Comparison of ENCODE assay signal across 10 mouse cellular contexts in the genomic region with DNA sequence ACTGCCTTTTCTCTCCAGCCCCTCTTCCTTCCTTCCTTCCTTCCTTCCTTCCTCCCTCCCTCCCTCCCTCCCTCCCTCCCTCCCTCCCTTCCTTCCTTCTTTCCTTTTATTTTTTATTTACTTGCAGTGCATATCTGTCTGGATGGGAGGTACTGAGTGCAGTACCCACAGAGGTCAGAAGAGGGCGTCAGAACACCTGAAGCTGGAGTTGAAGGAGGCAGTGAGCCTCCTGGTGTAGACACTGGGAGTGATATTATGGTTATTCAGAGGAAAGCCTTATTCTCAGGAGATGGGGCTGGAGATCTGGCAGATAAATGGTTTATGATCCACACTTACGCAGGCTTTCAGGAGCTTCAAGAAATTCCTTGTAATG. TPM values are rescaled to one million over a fixed set of nuclear protein-coding genes. Genes with fewer than 3 reads are reported as not detected.
A peak's percentile ranks its signal among the peaks of the same experiment; 100 is the strongest.
DNase-seq lines count a peak whose midpoint lies in the region; ATAC-seq and TF ChIP-seq lines count a peak whose summit lies in the region.
"Had no signal": no experiment of that assay in that cellular context is flagged by ENCODE, and none has a peak within 500 bp of the region (broad histone marks: within the 10 kb centered on the region; RNA-seq: fewer than 3 reads in every experiment).

No protein-coding gene starts in this region.

- H3K4me2 ChIP-seq in kidney, embryonic 16.5 days (replicated peaks; ENCODE audit: low read depth, low read length): no peak overlapping the region
- H3K4me2 ChIP-seq in intestine, embryonic 15.5 days (replicated peaks): no peak overlapping the region
- H3K4me2 ChIP-seq: midbrain, embryonic 12.5 days had no signal

- peak; percentile 51 for TF ChIP-seq CTCF in E14TG2a.4 (conservative IDR thresholded peaks at IDR 0.05; ENCODE audit: low read length)
- TF ChIP-seq CTCF in layer of hippocampus, adult 2 months (conservative IDR thresholded peaks at IDR 0.05): peak; percentile 74

- 0 out of 2 replicates have a peak, but pooled peaks cover 4% of the 10 kb centered on the region for H3K9me3 ChIP-seq in kidney, embryonic 16.5 days (ENCODE audit: low read length)
- H3K9me3 ChIP-seq in E14TG2a.4 (ENCODE audit: low read length): no peaks in the 10 kb centered on the region
- H3K9me3 ChIP-seq in intestine, embryonic 15.5 days: no peaks in the 10 kb centered on the region
- H3K9me3 ChIP-seq: midbrain, embryonic 12.5 days had no signal

- H3K4me3 ChIP-seq in kidney, embryonic 16.5 days (ENCODE audit: low read length): no peak overlapping the region
- H3K4me3 ChIP-seq in E14TG2a.4 (replicated peaks; ENCODE audit: low read length): no peak overlapping the region
- no peak overlapping the region for H3K4me3 ChIP-seq in layer of hippocampus, adult 2 months
- H3K4me3 ChIP-seq in intestine, embryonic 15.5 days (replicated peaks): no peak overlapping the region
- H3K4me3 ChIP-seq: midbrain, embryonic 12.5 days had no signal

- DNase-seq in kidney, adult 18-20 months: peak; percentile 37
- DNase-seq in c-Kit-positive CD71-negative TER-119-negative erythroid progenitor cells, embryonic 14.5 days (ENCODE audit: low read depth): peak; percentile 23
- DNase-seq in layer of hippocampus, adult 2 months (ENCODE audit: low spot score in 2 of 2): peak; percentile 54 to 71
- DNase-seq in right cerebral cortex, postnatal 14 days: peak; percentile 64

- H3K36me3 ChIP-seq in kidney, embryonic 16.5 days (ENCODE audit: insufficient read depth, low read length): no peaks in the 10 kb centered on the region
- H3K36me3 ChIP-seq in E14TG2a.4 (ENCODE audit: insufficient read depth, low read length): no peaks in the 10 kb centered on the region
- no peaks in the 10 kb centered on the region for H3K36me3 ChIP-seq in intestine, embryonic 15.5 days
- H3K36me3 ChIP-seq: midbrain, embryonic 12.5 days had no signal

- no peak for ATAC-seq in kidney, embryonic 16.5 days (ENCODE audit: low FRiP score, low TSS enrichment)
- no peak for ATAC-seq in intestine, embryonic 15.5 days
- ATAC-seq in erythroblast, adult 5-6 weeks (replicated peaks; ENCODE audit: low FRiP score, poor library complexity, severe bottlenecking): no peak

- H3K27me3 ChIP-seq in kidney, embryonic 16.5 days (ENCODE audit: insufficient read depth, low read length): peaks cover 3% of the 10 kb centered on the region; the same call in 1 of the 2 replicates
- H3K27me3 ChIP-seq in E14TG2a.4 (ENCODE audit: insufficient read depth, low read length): no peaks in the 10 kb centered on the region
- 0 out of 2 replicates have a peak, but pooled peaks cover 6% of the 10 kb centered on the region for H3K27me3 ChIP-seq in intestine, embryonic 15.5 days (replicated peaks)

- no peaks in the 10 kb centered on the region for H3K4me1 ChIP-seq in kidney, embryonic 16.5 days (ENCODE audit: insufficient read depth, low read length)
- peaks cover 48% of the 10 kb centered on the region for H3K4me1 ChIP-seq in E14TG2a.4 (replicated peaks; ENCODE audit: low read depth, low read length)
- H3K4me1 ChIP-seq in intestine, embryonic 15.5 days (replicated peaks): no peaks in the 10 kb centered on the region
- H3K4me1 ChIP-seq: midbrain, embryonic 12.5 days had no signal

- no peak overlapping the region for H3K27ac ChIP-seq in kidney, embryonic 16.5 days (ENCODE audit: low read length)
- no peak overlapping the region for H3K27ac ChIP-seq in layer of hippocampus, adult 2 months
- H3K27ac ChIP-seq in intestine, embryonic 15.5 days: no peak overlapping the region
- H3K27ac ChIP-seq: midbrain, embryonic 12.5 days had no signal

- H3K9ac ChIP-seq in kidney, embryonic 16.5 days (replicated peaks; ENCODE audit: low read length): no peak overlapping the region
- no peak overlapping the region for H3K9ac ChIP-seq in intestine, embryonic 15.5 days
- H3K9ac ChIP-seq: midbrain, embryonic 12.5 days had no signal

- WGBS in kidney, embryonic 16.5 days: 42% methylated on average over 2 of the region's 2 CpGs
- 44% methylated on average over 2 of the region's 2 CpGs for WGBS in intestine, embryonic 15.5 days

RNA-seq across cellular contexts. Expression of gene Gm15517, which starts 16.0 kb away (rescaled TPM):
- not detected in 2 replicates for polyA plus RNA-seq in kidney, embryonic 16.5 days (2015; fragmentation: Nextera tagmentation; extraction: Ambion mirVana)
- total RNA-seq in layer of hippocampus, adult 2 months (2021): not detected
- not detected in 2 replicates for polyA plus RNA-seq in intestine, embryonic 15.5 days (2015; fragmentation: Nextera tagmentation; extraction: Ambion mirVana)
- total RNA-seq in erythroblast, adult 5-6 weeks (2015; ENCODE audit: low replicate concordance): not detected in 2 replicates
- not detected in 2 replicates for total RNA-seq in erythroblast, adult 5-6 weeks (2017; ENCODE audit: low replicate concordance)
- total RNA-seq: common myeloid progenitor, adult 5-6 weeks had no signal
- polyA plus RNA-seq: midbrain, embryonic 12.5 days had no signal

RNA-seq across cellular contexts. Expression of gene Acp4, which starts 20.1 kb away (rescaled TPM):
- not detected in 2 replicates for polyA plus RNA-seq in kidney, embryonic 16.5 days (2015; fragmentation: Nextera tagmentation; extraction: Ambion mirVana)
- total RNA-seq in layer of hippocampus, adult 2 months (2021): not detected
- polyA plus RNA-seq in intestine, embryonic 15.5 days (2015; fragmentation: Nextera tagmentation; extraction: Ambion mirVana): not detected in 2 replicates
- total RNA-seq in erythroblast, adult 5-6 weeks (2015; ENCODE audit: low replicate concordance): not detected in 2 replicates
- total RNA-seq in erythroblast, adult 5-6 weeks (2017; ENCODE audit: low replicate concordance): not detected in 2 replicates
- total RNA-seq: common myeloid progenitor, adult 5-6 weeks had no signal

RNA-seq across cellular contexts. Expression of gene Clec11a, which starts 29.5 kb away (rescaled TPM):
- polyA plus RNA-seq in kidney, embryonic 16.5 days (2015; fragmentation: Nextera tagmentation; extraction: Ambion mirVana): 3.6 and 5.8 TPM in 2 replicates
- total RNA-seq in layer of hippocampus, adult 2 months (2021): 1 to 10 TPM; 3.0 to 3.5 TPM
- 7.2 and 8.0 TPM in 2 replicates for polyA plus RNA-seq in intestine, embryonic 15.5 days (2015; fragmentation: Nextera tagmentation; extraction: Ambion mirVana)
- 0.19 and 0.63 TPM in 2 replicates for total RNA-seq in erythroblast, adult 5-6 weeks (2015; ENCODE audit: low replicate concordance)
- 0.28 and 1.0 TPM in 2 replicates for total RNA-seq in erythroblast, adult 5-6 weeks (2017; ENCODE audit: low replicate concordance)

RNA-seq across cellular contexts. Expression of gene 2410002F23Rik, which starts 30.7 kb away (rescaled TPM):
- polyA plus RNA-seq in kidney, embryonic 16.5 days (2015; fragmentation: Nextera tagmentation; extraction: Ambion mirVana): 178 and 180 TPM in 2 replicates
- total RNA-seq in layer of hippocampus, adult 2 months (2021): 10 to 100 TPM; 87.8 to 90.3 TPM
- 124 and 127 TPM in 2 replicates for polyA plus RNA-seq in intestine, embryonic 15.5 days (2015; fragmentation: Nextera tagmentation; extraction: Ambion mirVana)
- 8.2 and 9.8 TPM in 2 replicates for total RNA-seq in erythroblast, adult 5-6 weeks (2015; ENCODE audit: low replicate concordance)
- total RNA-seq in erythroblast, adult 5-6 weeks (2017; ENCODE audit: low replicate concordance): 5.6 and 7.8 TPM in 2 replicates

RNA-seq across cellular contexts. Expression of gene 1700028J19Rik, which starts 30.7 kb away (rescaled TPM):
- 1.9 and 2.0 TPM in 2 replicates for polyA plus RNA-seq in kidney, embryonic 16.5 days (2015; fragmentation: Nextera tagmentation; extraction: Ambion mirVana)
- total RNA-seq in layer of hippocampus, adult 2 months (2021): under 1 TPM; 0.79 to 0.92 TPM
- 1.3 and 1.6 TPM in 2 replicates for polyA plus RNA-seq in intestine, embryonic 15.5 days (2015; fragmentation: Nextera tagmentation; extraction: Ambion mirVana)
- not detected in 2 replicates for total RNA-seq in erythroblast, adult 5-6 weeks (2015; ENCODE audit: low replicate concordance)
- 0.70 TPM in 1 of 2 replicates, not detected in the other for total RNA-seq in erythroblast, adult 5-6 weeks (2017; ENCODE audit: low replicate concordance)
